Mouse (Mus musculus): Measurements from ENCODE around the gene Gm3448. TPM values are rescaled to one million over a fixed set of nuclear protein-coding genes. Genes with fewer than 3 reads are reported as not detected.
A peak's percentile ranks its signal among the peaks of the same experiment; 100 is the strongest.
"Not testable (repeated sequence)": the region's sequence is repeated elsewhere in the genome, so short reads cannot be mapped to it uniquely, and the experiment has no call there.

Gene Gm3448
- polyA plus RNA-seq, 2 experiments, result 2.1 to 2.6 TPM

DNA sequence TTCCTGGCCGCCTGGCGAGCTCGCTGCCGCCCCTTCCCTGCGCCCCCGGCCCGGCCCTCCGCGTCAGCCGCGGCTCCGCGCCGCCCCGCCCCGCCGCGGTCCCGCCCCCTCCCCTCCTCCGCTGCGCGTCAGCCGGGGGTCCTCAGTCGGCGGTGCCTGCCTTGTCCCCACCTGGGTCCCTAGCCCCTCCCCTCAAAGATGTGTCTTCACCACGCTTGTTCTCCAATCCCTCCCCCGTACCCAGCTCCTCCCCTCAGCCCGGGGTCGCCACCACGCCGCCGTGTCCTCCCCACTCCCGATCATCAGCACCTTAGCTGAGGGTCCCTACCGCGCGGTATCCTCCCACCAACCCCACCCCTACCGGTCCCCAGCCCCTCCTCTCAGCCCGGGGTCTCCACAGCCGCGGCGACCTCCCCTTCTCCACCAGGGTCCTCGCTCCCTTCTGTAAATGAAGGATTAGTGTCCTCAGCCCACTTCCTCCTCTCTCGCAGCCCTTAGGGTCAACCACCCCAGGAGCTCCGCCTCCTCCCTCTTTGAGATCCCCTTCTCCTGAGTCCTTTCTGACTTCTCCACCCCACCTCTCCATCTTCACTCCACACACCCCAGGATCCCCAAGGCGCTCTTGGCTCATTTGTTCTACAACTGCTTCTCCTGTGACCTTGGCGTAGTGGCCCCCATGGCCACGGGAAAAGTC lies 48.1 kb downstream of the Gm3448 start:
- not testable (repeated sequence) for H3K27me3 ChIP-seq (ENCODE audit: control insufficient read depth, insufficient read depth, low read length); H3K4me3 ChIP-seq (replicated peaks; ENCODE audit: low read length); H3K9ac ChIP-seq (ENCODE audit: low read depth, low read length, severe bottlenecking); H3K9me3 ChIP-seq (ENCODE audit: control insufficient read depth, low read length); H3K27ac ChIP-seq (replicated peaks; ENCODE audit: low read depth, low read length); H3K4me2 ChIP-seq (replicated peaks; ENCODE audit: low read depth, low read length, severe bottlenecking); DNase-seq (ENCODE audit: low spot score); H3K36me3 ChIP-seq (ENCODE audit: control insufficient read depth, insufficient read depth, low read length); H3K4me1 ChIP-seq (ENCODE audit: control insufficient read depth, insufficient read depth, low read length)
- ATAC-seq (ENCODE audit: low FRiP score, low read depth), result peak; percentile 93
- WGBS, result no CpG with 5 or more reads among the region's 47 CpGs

DNA sequence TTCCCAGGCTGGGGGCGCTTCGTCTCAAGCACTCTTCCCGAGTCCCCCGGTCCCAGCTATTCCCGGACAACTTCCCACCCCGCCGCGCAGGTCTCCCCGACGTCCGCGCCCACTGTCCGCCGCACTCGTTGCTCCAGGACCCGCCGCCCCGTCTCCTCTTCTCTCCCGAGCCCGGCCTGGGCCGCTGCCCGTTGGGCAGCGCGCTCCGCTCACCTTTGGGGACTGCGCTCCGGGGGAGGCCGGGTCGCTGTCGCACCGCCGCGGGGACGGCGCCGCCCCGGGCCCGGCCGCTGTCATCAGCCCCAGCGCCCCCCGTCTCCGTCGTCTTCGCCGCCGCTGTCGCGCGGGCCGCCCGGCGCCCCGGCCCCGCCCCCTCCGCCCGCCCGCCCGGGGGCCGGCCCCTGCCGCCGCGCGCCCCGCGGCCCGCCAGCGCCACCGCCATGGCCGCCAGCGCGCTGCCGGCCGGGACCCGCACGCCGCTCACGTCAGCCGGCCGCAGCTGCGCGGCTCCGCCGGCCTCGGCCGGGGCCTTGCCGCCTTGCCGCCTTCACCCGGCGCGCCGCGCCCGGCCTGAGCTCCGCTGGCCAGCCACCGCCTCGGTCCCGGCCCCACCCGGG lies 48.7 kb downstream of the Gm3448 start:
- not testable (repeated sequence) for H3K27me3 ChIP-seq (ENCODE audit: control insufficient read depth, insufficient read depth, low read length); H3K9ac ChIP-seq (ENCODE audit: low read depth, low read length, severe bottlenecking); H3K27ac ChIP-seq (replicated peaks; ENCODE audit: low read depth, low read length); H3K4me3 ChIP-seq (replicated peaks; ENCODE audit: low read length); H3K4me2 ChIP-seq (replicated peaks; ENCODE audit: low read depth, low read length, severe bottlenecking); H3K36me3 ChIP-seq (ENCODE audit: control insufficient read depth, insufficient read depth, low read length); H3K4me1 ChIP-seq (ENCODE audit: control insufficient read depth, insufficient read depth, low read length); H3K9me3 ChIP-seq (ENCODE audit: control insufficient read depth, low read length); DNase-seq (ENCODE audit: low spot score)
- peak; percentile 85 for ATAC-seq (ENCODE audit: low FRiP score, low read depth)
- whole genome bisulfite sequencing, result no CpG with 5 or more reads among the region's 98 CpGs

DNA sequence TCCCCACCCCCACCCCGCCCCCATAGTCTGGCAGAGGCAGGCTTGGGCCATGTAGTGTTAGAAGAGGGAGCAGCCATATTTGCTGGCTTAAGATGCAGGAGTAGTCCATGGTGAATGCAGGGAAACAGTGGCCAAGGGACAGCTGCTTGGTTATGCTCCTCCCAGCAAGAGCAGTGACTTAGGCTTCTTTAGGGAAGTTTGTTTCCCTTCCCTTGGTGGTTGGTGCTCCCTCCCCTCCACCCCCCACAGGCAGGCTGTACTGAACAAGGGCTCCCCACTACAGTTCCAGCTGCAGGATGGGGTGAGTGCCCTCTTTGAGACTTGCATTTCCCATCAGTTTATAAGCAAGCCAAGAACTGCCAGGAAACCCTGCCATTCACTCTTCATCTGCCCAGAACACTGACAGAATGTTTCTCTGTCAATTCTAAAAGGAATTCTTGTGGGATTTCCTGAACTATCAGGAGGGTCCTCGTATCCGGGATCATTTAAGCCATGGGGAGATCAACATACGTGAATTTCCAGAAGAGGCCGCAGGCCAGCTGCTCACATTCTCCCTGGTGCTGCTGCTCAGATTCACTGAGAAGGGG lies 51.1 kb downstream of the Gm3448 start:
- not testable (repeated sequence) for H3K4me1 ChIP-seq (ENCODE audit: control insufficient read depth, insufficient read depth, low read length); H3K4me3 ChIP-seq (replicated peaks; ENCODE audit: low read length); H3K4me2 ChIP-seq (replicated peaks; ENCODE audit: low read depth, low read length, severe bottlenecking); H3K9ac ChIP-seq (ENCODE audit: low read depth, low read length, severe bottlenecking); H3K9me3 ChIP-seq (ENCODE audit: control insufficient read depth, low read length); H3K36me3 ChIP-seq (ENCODE audit: control insufficient read depth, insufficient read depth, low read length); ATAC-seq (ENCODE audit: low FRiP score, low read depth); DNase-seq (ENCODE audit: low spot score); H3K27me3 ChIP-seq (ENCODE audit: control insufficient read depth, insufficient read depth, low read length); H3K27ac ChIP-seq (replicated peaks; ENCODE audit: low read depth, low read length)
- WGBS, result 81% methylated on average over 4 of the region's 5 CpGs

DNA sequence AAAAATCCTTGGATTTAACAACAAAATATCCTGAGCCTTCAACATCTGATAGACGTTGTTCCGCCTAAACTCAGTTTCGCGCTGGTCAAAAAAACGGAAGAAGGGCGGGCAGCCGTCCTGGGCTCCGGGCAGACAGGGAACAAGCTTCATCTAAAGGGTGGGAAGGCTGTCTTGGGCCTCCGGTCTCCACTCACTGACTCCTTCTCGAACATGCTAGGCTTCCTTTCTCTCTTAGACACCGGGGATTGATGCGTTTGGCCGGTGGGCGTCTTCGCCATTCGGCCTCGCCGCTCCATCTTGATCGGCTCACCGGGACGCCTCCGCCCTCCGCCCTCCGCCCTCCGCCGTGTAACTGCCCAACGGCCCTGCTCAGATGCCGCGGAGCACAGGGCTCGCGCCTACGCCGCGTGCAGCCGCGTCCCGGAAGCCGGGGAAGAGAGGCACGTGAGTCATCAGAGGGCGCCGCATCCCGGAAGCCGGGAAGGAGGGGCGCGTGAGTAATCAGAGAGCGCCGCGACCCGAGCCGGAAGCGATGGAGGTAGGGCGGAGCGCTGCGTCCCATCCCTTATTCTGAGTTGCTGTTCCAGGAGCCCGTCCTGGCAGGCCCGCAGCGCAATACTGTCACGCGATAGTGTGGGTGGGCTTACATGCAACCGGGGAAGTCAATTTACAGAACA lies 62.8 kb downstream of the Gm3448 start, which contains the start of the genes 9030025P20Rik and Gm3417:
TSS of gene 9030025P20Rik (plus strand) at position 107 of the 677 bp plus-strand sequence.
TSS of gene Gm3417 (minus strand) at position 429 of the 677 bp plus-strand sequence.
- H3K4me3 ChIP-seq (replicated peaks; ENCODE audit: low read length); H3K9me3 ChIP-seq (ENCODE audit: control insufficient read depth, low read length); H3K9ac ChIP-seq (ENCODE audit: low read depth, low read length, severe bottlenecking); H3K36me3 ChIP-seq (ENCODE audit: control insufficient read depth, insufficient read depth, low read length); H3K27me3 ChIP-seq (ENCODE audit: control insufficient read depth, insufficient read depth, low read length); H3K4me1 ChIP-seq (ENCODE audit: control insufficient read depth, insufficient read depth, low read length); H3K4me2 ChIP-seq (replicated peaks; ENCODE audit: low read depth, low read length, severe bottlenecking); DNase-seq (ENCODE audit: low spot score); H3K27ac ChIP-seq (replicated peaks; ENCODE audit: low read depth, low read length): not testable (repeated sequence)
- WGBS, result no CpG with 5 or more reads among the region's 60 CpGs
- ATAC-seq (ENCODE audit: low FRiP score, low read depth), result peak; percentile 97

DNA sequence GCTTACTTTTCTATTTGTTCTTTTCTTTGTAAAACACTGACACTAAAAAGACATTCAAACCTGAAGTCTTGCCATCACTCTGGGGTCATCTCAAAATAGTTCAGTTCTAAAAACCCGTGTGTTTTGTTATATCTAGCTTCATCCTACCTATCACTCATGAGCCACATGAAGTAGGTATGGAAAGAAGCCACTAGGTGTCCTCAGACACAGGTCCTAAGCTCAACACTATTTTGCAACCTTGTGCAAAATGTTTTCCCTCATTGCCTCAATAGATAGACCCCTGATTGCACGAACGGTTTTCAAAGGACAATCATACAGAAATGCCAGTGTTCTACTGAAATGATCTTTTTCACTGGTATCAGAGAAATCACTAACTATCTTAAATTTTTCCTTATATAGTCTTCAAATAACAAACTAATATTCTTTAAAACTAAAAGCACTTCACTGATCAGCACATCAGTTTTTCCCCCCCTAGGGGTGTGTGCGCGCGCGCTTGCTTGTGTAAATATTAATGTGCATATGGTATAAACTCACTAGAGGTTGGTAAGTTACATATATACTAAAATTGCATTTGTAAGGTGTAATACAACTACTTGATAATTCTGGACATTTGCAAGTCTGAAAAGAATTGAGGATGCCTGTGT lies 63.5 kb downstream of the Gm3448 start:
- not testable (repeated sequence) for H3K4me2 ChIP-seq (replicated peaks; ENCODE audit: low read depth, low read length, severe bottlenecking); H3K9ac ChIP-seq (ENCODE audit: low read depth, low read length, severe bottlenecking)

DNA sequence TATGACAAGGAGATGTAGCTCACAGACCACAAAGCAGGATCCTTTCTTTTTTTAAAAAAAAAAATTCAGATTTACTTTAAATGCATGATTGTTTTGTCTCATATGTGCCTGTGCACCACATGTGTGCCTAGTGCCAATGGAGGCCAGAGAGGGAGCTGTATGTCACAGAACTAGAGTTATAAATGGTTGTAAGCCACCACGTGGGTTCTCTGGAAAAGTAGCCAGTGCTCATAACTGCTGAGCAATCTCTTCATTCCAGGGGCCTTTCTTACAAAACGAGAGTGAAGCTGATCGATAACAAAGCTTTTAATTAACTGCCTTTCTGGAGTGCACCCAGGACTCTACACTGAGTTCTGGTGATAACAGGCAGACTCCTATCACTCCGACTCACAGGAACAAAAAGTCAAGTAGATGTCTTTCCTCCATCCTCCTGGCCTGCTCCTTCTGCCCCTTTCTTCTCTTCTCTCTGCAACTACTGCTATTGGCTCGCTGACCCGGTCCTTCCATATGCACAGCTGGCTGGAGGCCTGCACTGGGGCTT lies 72.9 kb downstream of the Gm3448 start:
- not testable (repeated sequence) for H3K4me2 ChIP-seq (replicated peaks; ENCODE audit: low read depth, low read length, severe bottlenecking); H3K36me3 ChIP-seq (ENCODE audit: control insufficient read depth, insufficient read depth, low read length); H3K9ac ChIP-seq (ENCODE audit: low read depth, low read length, severe bottlenecking); ATAC-seq (ENCODE audit: low FRiP score, low read depth); H3K4me1 ChIP-seq (ENCODE audit: control insufficient read depth, insufficient read depth, low read length); H3K9me3 ChIP-seq (ENCODE audit: control insufficient read depth, low read length); H3K27me3 ChIP-seq (ENCODE audit: control insufficient read depth, insufficient read depth, low read length); H3K4me3 ChIP-seq (replicated peaks; ENCODE audit: low read length); DNase-seq (ENCODE audit: low spot score); H3K27ac ChIP-seq (replicated peaks; ENCODE audit: low read depth, low read length)
- no CpG with 5 or more reads among the region's 6 CpGs for WGBS

More for the DNA sequence above, 63.5 kb downstream of the Gm3448 start:
- DNase-seq (ENCODE audit: low spot score); H3K36me3 ChIP-seq (ENCODE audit: control insufficient read depth, insufficient read depth, low read length); H3K9me3 ChIP-seq (ENCODE audit: control insufficient read depth, low read length); H3K4me1 ChIP-seq (ENCODE audit: control insufficient read depth, insufficient read depth, low read length); H3K27me3 ChIP-seq (ENCODE audit: control insufficient read depth, insufficient read depth, low read length); H3K4me3 ChIP-seq (replicated peaks; ENCODE audit: low read length); ATAC-seq (ENCODE audit: low FRiP score, low read depth); H3K27ac ChIP-seq (replicated peaks; ENCODE audit: low read depth, low read length): not testable (repeated sequence)
- 2% methylated on average over 4 of the region's 7 CpGs for WGBS

DNA sequence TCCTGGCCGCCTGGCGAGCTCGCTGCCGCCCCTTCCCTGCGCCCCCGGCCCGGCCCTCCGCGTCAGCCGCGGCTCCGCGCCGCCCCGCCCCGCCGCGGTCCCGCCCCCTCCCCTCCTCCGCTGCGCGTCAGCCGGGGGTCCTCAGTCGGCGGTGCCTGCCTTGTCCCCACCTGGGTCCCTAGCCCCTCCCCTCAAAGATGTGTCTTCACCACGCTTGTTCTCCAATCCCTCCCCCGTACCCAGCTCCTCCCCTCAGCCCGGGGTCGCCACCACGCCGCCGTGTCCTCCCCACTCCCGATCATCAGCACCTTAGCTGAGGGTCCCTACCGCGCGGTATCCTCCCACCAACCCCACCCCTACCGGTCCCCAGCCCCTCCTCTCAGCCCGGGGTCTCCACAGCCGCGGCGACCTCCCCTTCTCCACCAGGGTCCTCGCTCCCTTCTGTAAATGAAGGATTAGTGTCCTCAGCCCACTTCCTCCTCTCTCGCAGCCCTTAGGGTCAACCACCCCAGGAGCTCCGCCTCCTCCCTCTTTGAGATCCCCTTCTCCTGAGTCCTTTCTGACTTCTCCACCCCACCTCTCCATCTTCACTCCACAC lies 79.7 kb downstream of the Gm3448 start:
- no CpG with 5 or more reads among the region's 44 CpGs for WGBS
- ATAC-seq (ENCODE audit: low FRiP score, low read depth), result peak; percentile 95
- H3K4me1 ChIP-seq (ENCODE audit: control insufficient read depth, insufficient read depth, low read length), result not testable (repeated sequence)

More for the DNA sequence above, 79.7 kb downstream of the Gm3448 start:
- DNase-seq (ENCODE audit: low spot score); H3K9me3 ChIP-seq (ENCODE audit: control insufficient read depth, low read length); H3K27ac ChIP-seq (replicated peaks; ENCODE audit: low read depth, low read length); H3K4me2 ChIP-seq (replicated peaks; ENCODE audit: low read depth, low read length, severe bottlenecking); H3K9ac ChIP-seq (ENCODE audit: low read depth, low read length, severe bottlenecking); H3K4me3 ChIP-seq (replicated peaks; ENCODE audit: low read length); H3K27me3 ChIP-seq (ENCODE audit: control insufficient read depth, insufficient read depth, low read length): not testable (repeated sequence)
- peaks cover 16% of the 10 kb centered on the region; the same call in 1 of the 2 replicates for H3K36me3 ChIP-seq (ENCODE audit: control insufficient read depth, insufficient read depth, low read length)

Data from limb, embryonic 14.5 days (tissue).